12 mouse cellular contexts compared by ENCODE assay signal in the genomic region with DNA sequence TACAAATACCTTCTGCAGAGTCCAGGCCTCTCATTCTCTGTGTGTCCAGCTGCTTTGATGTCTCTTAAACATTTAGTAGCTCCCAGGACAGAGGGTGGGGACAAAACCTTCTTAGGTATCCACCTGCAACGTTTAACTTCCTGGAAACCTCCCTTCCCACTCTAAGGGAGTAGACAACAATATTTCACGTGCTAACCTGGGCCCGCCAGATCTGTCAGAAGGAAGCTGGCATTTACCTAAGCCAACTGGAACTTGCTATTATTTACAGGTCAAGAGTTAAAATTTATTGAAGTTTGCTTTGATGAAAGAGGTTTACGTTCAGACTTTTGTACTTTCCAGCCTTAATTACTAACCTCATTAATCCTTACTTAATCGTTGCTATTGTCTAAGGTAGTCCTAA. TPM values are rescaled to one million over a fixed set of nuclear protein-coding genes. Genes with fewer than 3 reads are reported as not detected.
DNase-seq lines count a peak whose midpoint lies in the region; ATAC-seq lines count a peak whose summit lies in the region.
"Had no signal": no experiment of that assay in that cellular context is flagged by ENCODE, and none has a peak within 500 bp of the region (broad histone marks: within the 10 kb centered on the region; RNA-seq: fewer than 3 reads in every experiment).

No protein-coding gene starts in this region.

- no peak overlapping the region for H3K27ac ChIP-seq in embryonic facial prominence, embryonic 12.5 days
- peak overlapping the region; percentile 63 for H3K27ac ChIP-seq in liver, embryonic 16.5 days (ENCODE audit: low read length)

- H3K9ac ChIP-seq in embryonic facial prominence, embryonic 12.5 days, result no peak overlapping the region
- H3K9ac ChIP-seq in liver, embryonic 16.5 days (ENCODE audit: low read depth, low read length), result no peak overlapping the region

- ATAC-seq in embryonic facial prominence, embryonic 12.5 days (ENCODE audit: insufficient number of reproducible peaks, insufficient read depth, low FRiP score, low TSS enrichment), result no peak
- no peak for ATAC-seq in liver, embryonic 16.5 days (ENCODE audit: low read depth)
- no peak for ATAC-seq in granulocyte monocyte progenitor cell, adult 5-6 weeks (replicated peaks; ENCODE audit: poor library complexity, severe bottlenecking)

- no peak overlapping the region; the same call in 1 of the 2 replicates for H3K4me2 ChIP-seq in embryonic facial prominence, embryonic 12.5 days (replicated peaks)
- H3K4me2 ChIP-seq in liver, embryonic 16.5 days (ENCODE audit: low read depth, low read length), result peak overlapping the region; percentile 65

- WGBS in embryonic facial prominence, embryonic 12.5 days, result 29% methylated on average over 5 of the region's 5 CpGs
- 24% methylated on average over 5 of the region's 5 CpGs for WGBS in liver, embryonic 16.5 days (ENCODE audit: insufficient replicate concordance)

- H3K9me3 ChIP-seq in embryonic facial prominence, embryonic 12.5 days, result no peaks in the 10 kb centered on the region
- no peaks in the 10 kb centered on the region for H3K9me3 ChIP-seq in liver, embryonic 16.5 days (replicated peaks; ENCODE audit: control insufficient read depth, low read length)

- peak; percentile 58 for DNase-seq in kidney, adult 18-20 months
- no peak for DNase-seq in kidney, postnatal 4 days
- peak; percentile 51 to 70 for DNase-seq in kidney, adult 8-10 months
- DNase-seq in spleen, postnatal 36 days (ENCODE audit: low spot score in 2 of 2), result no peak
- DNase-seq in ovary, postnatal 14 days (ENCODE audit: low spot score), result no peak
- DNase-seq: embryo, embryonic 11 days; gastrocnemius, postnatal 10 days had no signal

- peaks cover 45% of the 10 kb centered on the region for H3K27me3 ChIP-seq in embryonic facial prominence, embryonic 12.5 days
- H3K27me3 ChIP-seq in liver, embryonic 16.5 days (ENCODE audit: control insufficient read depth, insufficient read depth, low read depth, low read length), result peaks cover 26% of the 10 kb centered on the region

- H3K36me3 ChIP-seq in embryonic facial prominence, embryonic 12.5 days, result no peaks in the 10 kb centered on the region
- H3K36me3 ChIP-seq in liver, embryonic 16.5 days (ENCODE audit: control insufficient read depth, insufficient read depth), result no peaks in the 10 kb centered on the region
- H3K36me3 ChIP-seq: G1E had no signal

- H3K4me1 ChIP-seq in embryonic facial prominence, embryonic 12.5 days, result peaks cover 6% of the 10 kb centered on the region; the same call in 1 of the 2 replicates
- H3K4me1 ChIP-seq in liver, embryonic 16.5 days (ENCODE audit: control insufficient read depth, low read depth, low read length), result no peaks in the 10 kb centered on the region

- peak overlapping the region; percentile 77; the same call in 1 of the 2 replicates for H3K4me3 ChIP-seq in embryonic facial prominence, embryonic 12.5 days
- peak overlapping the region; percentile 66 for H3K4me3 ChIP-seq in liver, embryonic 16.5 days (ENCODE audit: low read depth, low read length)

RNA-seq across cellular contexts. Expression of a gene that starts 2.2 kb away (rescaled TPM):
- polyA plus RNA-seq in embryonic facial prominence, embryonic 12.5 days (2016; fragmentation: Nextera tagmentation; extraction: Ambion mirVana), result 1.9 and 3.2 TPM in 2 replicates
- polyA plus RNA-seq in liver, embryonic 16.5 days (2015; fragmentation: Nextera tagmentation; extraction: Ambion mirVana), result 4.8 and 4.9 TPM in 2 replicates
- total RNA-seq in granulocyte monocyte progenitor cell, adult 5-6 weeks (2014; fragmentation: Nextera tagmentation), result 35.8 and 38.3 TPM in 2 replicates
- total RNA-seq in granulocyte monocyte progenitor cell, adult 5-6 weeks (2017), result 46.4 and 53.1 TPM in 2 replicates
- total RNA-seq: megakaryocyte-erythroid progenitor cell, adult 5-6 weeks had no signal
- polyA plus RNA-seq: G1E had no signal

Comparison
In these comparisons a context has a peak if more than half of its experiments do, and no peak if none do; other contexts are left out.
1. DNase-seq: peak in kidney, adult 18-20 months (single experiment) and kidney, adult 8-10 months (2 of 2); none in kidney, postnatal 4 days (0 of 2), spleen, postnatal 36 days (0 of 2) and ovary, postnatal 14 days (single experiment).